Mouse (Mus musculus) E14TG2a.4 (cell line): ENCODE results near the gene Tchh.

Experiments
- CTCF ChIP-seq: conservative IDR thresholded peaks from 2 replicates; pipeline ENCODE4 v1.5.1; 2014; ENCODE audit warnings: low read length
- NANOG ChIP-seq: IDR thresholded peaks from 2 replicates; pipeline ENCODE4 v1.6.1; 2014; ENCODE audit warnings: borderline replicate concordance, low read length, mixed read lengths

GRCm38 (mm10) chr3:93411905-93412304 lies 30.2 kb upstream of the Tchh start:
- no peak for TF ChIP-seq CTCF
- no peak for TF ChIP-seq NANOG
